Mouse (Mus musculus) cerebellum, adult 9-10 months (tissue): ENCODE results near the gene Mat1a.

ENCODE experiments used
- DNase-seq: peaks from one replicate; pipeline ENCODE4 v3.0.0; 2022

Gene Mat1a

GRCm38 (mm10) chr14:41146035-41146434, 41.2 kb downstream of the Mat1a start:
- no peak for DNase-seq

- DNase-seq, result no peak
These were observed 42.1 kb downstream of the Mat1a start for GRCm38 (mm10) chr14:41146922-41147321.

GRCm38 (mm10) chr14:41147356-41147755, 42.5 kb downstream of the Mat1a start:
- DNase-seq, result no peak

GRCm38 (mm10) chr14:41151220-41151898, 46.5 kb downstream of the Mat1a start, which contains the start of gene Mbl1:
Gene Mbl1 (plus strand): TSS chr14:41151458.
- DNase-seq, result no peak

GRCm38 (mm10) chr14:41160076-41160475, 55.2 kb downstream of the Mat1a start:
- DNase-seq, result no peak

DNA sequence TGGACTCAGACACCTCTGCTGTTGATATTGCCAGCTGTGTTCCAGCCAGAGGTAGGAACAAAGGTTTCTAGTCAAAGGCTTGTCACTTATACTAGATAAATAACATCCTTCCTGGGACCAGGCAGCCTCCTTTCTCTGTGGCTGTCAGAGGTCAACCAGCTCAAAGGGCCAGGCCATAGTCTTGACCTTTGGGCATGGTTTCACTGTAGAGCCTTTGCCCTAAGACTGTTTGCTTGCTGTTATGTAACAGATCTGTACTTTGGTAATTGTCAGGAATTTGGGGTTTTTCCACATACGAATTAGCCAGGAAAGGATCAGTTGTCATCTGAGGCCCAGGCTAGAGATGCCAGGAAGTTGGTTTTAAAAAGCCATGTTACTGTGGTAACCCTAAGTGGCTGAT, 55.9 kb downstream of the Mat1a start:
- DNase-seq, result no peak

DNA sequence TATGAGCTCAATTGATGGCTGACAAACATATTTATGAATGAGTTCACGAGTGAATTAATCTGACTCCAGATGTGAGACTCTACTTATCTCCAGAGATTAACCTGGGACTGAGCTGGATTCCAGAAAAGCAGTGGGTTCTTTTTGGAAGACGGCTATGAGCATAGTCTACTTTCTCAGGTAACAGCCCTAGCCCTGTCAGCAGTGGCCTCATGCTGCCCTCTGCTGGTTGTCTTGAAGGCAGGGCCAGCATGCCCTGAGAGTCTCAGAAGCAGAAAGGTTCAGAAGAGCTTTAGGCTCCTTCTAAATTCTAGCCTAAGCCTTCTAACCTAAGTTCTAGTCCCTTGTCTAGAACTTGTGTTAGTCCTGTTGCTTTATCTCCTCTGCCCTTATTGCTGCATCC, 57.8 kb downstream of the Mat1a start:
- no peak for DNase-seq

DNA sequence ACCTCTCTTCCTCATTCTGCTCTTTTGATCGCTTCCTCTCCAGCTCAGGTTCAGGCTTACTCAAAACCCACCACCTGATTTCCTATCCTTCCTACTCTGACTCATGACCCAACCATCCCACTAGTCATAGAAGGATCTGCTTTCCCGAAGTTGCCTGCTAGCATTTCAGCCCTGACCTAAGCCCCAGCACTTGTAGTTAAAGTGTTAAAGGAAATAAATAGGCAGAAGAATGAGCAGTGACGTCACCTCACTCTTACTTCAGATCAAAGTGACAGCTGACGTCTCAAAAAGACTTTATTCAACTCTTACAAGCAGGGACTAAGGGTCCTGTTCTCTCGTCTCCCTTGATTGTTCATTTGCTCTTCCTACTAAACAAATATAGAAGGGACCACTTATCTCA, 62.4 kb downstream of the Mat1a start:
- DNase-seq, result no peak

GRCm38 (mm10) chr14:41168567-41168966, 63.7 kb downstream of the Mat1a start:
- no peak for DNase-seq

DNA sequence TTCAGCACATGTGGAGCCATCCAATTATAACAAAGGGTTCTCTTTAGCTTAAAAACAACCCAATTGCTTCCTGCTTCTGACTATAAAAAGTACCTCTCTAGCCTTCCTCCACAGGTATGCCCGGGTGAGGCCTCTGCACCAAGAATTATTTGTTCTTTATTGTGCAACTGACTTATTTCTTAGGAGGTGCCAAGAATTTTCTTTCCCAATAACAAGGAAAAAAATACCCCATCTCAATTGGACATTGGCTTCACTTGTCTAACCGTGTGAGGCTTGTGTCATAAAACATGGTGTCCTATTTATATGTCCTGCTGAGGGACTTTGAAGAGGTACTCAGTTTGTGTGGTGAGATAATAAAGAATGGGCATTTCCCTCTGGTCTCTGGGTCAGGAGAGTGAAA, 65.7 kb downstream of the Mat1a start:
- no peak for DNase-seq
